Comparison of ENCODE assay signal across 21 mouse cellular contexts in genomic region chr6:121224067-121224466, GRCm38 (mm10).
"Had no signal": no experiment of that assay in that cellular context is flagged by ENCODE, and none has a peak within 500 bp of the region (broad histone marks: within the 10 kb centered on the region; RNA-seq: fewer than 3 reads in every experiment).

No protein-coding gene starts in this region.

- DNase-seq: kidney, adult 2 months; kidney, postnatal 25 days; layer of hippocampus, adult 9-11 months; lung, adult 2 months; lung, postnatal 14 days; lung, postnatal 4 days; midbrain, embryonic 14.5 days; right cerebral cortex, adult 18-20 months; right cerebral cortex, postnatal 14 days; spleen, adult 18-20 months; thymus, postnatal 36 days had no signal

- H3K27ac ChIP-seq: kidney, postnatal 0 days; layer of hippocampus, adult 2 months; limb, embryonic 12.5 days; limb, embryonic 15.5 days; liver, embryonic 15.5 days; neural tube, embryonic 12.5 days; neural tube, embryonic 15.5 days; stomach, embryonic 15.5 days had no signal

- H3K9me3 ChIP-seq: limb, embryonic 12.5 days; limb, embryonic 15.5 days; liver, embryonic 15.5 days; neural tube, embryonic 12.5 days; neural tube, embryonic 15.5 days; stomach, embryonic 15.5 days had no signal

- H3K36me3 ChIP-seq: limb, embryonic 12.5 days; limb, embryonic 15.5 days; liver, embryonic 15.5 days; neural tube, embryonic 12.5 days; neural tube, embryonic 15.5 days; stomach, embryonic 15.5 days had no signal

- ATAC-seq: intestine, postnatal 0 days had no signal

- H3K9ac ChIP-seq: limb, embryonic 12.5 days; limb, embryonic 15.5 days; liver, embryonic 15.5 days; neural tube, embryonic 12.5 days; neural tube, embryonic 15.5 days; stomach, embryonic 15.5 days had no signal

- H3K4me2 ChIP-seq: limb, embryonic 12.5 days; limb, embryonic 15.5 days; liver, embryonic 15.5 days; midbrain, embryonic 11.5 days; neural tube, embryonic 12.5 days; neural tube, embryonic 15.5 days; stomach, embryonic 15.5 days had no signal

- H3K4me3 ChIP-seq: layer of hippocampus, adult 2 months; limb, embryonic 12.5 days; limb, embryonic 15.5 days; liver, embryonic 15.5 days; neural tube, embryonic 12.5 days; neural tube, embryonic 15.5 days; stomach, embryonic 15.5 days had no signal

- H3K27me3 ChIP-seq: limb, embryonic 12.5 days; limb, embryonic 15.5 days; liver, embryonic 15.5 days; neural tube, embryonic 12.5 days; neural tube, embryonic 15.5 days; stomach, embryonic 15.5 days had no signal

- H3K4me1 ChIP-seq: limb, embryonic 12.5 days; limb, embryonic 15.5 days; neural tube, embryonic 12.5 days; neural tube, embryonic 15.5 days; stomach, embryonic 15.5 days had no signal
